Mouse (Mus musculus) CD4-positive, CD25-positive, alpha-beta regulatory T cell (primary cell): ENCODE data around the gene Vmn1r73. TPM values are rescaled to one million over a fixed set of nuclear protein-coding genes. Genes with fewer than 3 reads are reported as not detected.

Experiments
- polyA plus RNA-seq: library from polyadenylated mRNA; unstranded; fragments of 100-300 nt; shearing (Covaris generic); gene quantifications from one replicate; pipeline ENCODE4 v1.2.1, GENCODE M21; 2017

Vmn1r73 gene
- not detected for polyA plus RNA-seq

DNA sequence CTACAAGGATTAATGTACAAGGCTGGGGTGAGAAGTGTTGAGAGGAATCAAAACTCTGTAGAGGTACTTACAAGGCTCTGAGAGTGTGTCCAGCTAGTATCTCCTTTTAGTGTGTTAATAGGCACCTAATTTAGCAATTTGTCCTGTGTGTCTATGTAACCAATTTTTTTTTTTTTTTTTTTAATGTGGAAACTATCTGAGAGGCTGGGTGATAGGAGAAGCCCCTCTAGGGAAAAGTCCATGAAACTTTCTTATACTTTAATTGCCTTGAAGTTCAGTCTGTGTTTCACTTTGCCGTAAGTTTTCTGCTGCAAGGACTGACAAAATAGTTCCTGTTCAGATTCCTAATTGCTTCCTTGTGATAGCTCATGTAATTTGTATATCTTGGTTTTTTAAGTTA, at the start of gene Vmn1r73:
Vmn1r73 (plus strand) TSS at position 301 of the 400 bp plus-strand sequence.

Other genes with a start within 250 kb of the Vmn1r73 start
- not detected for gene Zscan4-ps2, start 216.0 kb upstream of the Vmn1r73 start, polyA plus RNA-seq
- gene Zscan4-ps3, start 121.0 kb upstream of the Vmn1r73 start, polyA plus RNA-seq = 0.19 TPM
- gene Vmn1r72, start 50.1 kb upstream of the Vmn1r73 start, polyA plus RNA-seq = not detected
- gene Vmn1r74, start 103.7 kb downstream of the Vmn1r73 start, polyA plus RNA-seq = not detected
- not detected for gene Vmn1r75, start 144.4 kb downstream of the Vmn1r73 start, polyA plus RNA-seq
- gene Vmn1r76, start 207.9 kb downstream of the Vmn1r73 start, polyA plus RNA-seq = 0.06 TPM